Mouse (Mus musculus) spleen, adult 2 months (tissue): ENCODE data around the gene Lgals1.

ENCODE experiments used
- CTCF ChIP-seq: fragments of 200-500 bp; IDR thresholded peaks from 2 replicates; pipeline ENCODE4 v1.5.1; 2011; ENCODE audit warnings: mild to moderate bottlenecking, inconsistent platforms; ENCODE audit not compliant: insufficient read depth, insufficient read length, insufficient replicate concordance; ENCODE audit errors: extremely low read depth
- POLR2A ChIP-seq: fragments of 200-500 bp; IDR thresholded peaks from 2 replicates; pipeline ENCODE4 v1.6.1; 2011; ENCODE audit warnings: low read depth, low read length, inconsistent platforms

GRCm38 (mm10) chr15:78889401-78889853, 37.1 kb upstream of the Lgals1 start:
- TF ChIP-seq POLR2A (no peak), CTCF (no peak)
